In genomic region chr14:103180096-103180495, GRCm38 (mm10) we compare ENCODE assay signal across 25 mouse cellular contexts.
"Had no signal": no experiment of that assay in that cellular context is flagged by ENCODE, and none has a peak within 500 bp of the region (broad histone marks: within the 10 kb centered on the region; RNA-seq: fewer than 3 reads in every experiment).

No protein-coding gene starts in this region.

- H3K4me3 ChIP-seq: heart, adult 2 months; heart, embryonic 10.5 days; heart, embryonic 12.5 days; hindbrain, embryonic 10.5 days; hindbrain, embryonic 12.5 days; intestine, embryonic 15.5 days; kidney, embryonic 15.5 days; limb, embryonic 13.5 days; limb, embryonic 15.5 days; liver, embryonic 12.5 days had no signal

- DNase-seq: gastrocnemius, postnatal 14 days; gastrocnemius, postnatal 36 days; heart, adult 2 months; heart, postnatal 10 days; heart, postnatal 4 days; kidney, adult 18-20 months; kidney, adult 9 months; kidney, postnatal 14 days; kidney, postnatal 36 days; layer of hippocampus, adult 9-11 months; layer of hippocampus, postnatal 36 days; left cerebral cortex, postnatal 4 days; lung, adult 18-20 months had no signal

- H3K27me3 ChIP-seq: heart, embryonic 12.5 days; hindbrain, embryonic 12.5 days; intestine, embryonic 15.5 days; kidney, embryonic 15.5 days; limb, embryonic 13.5 days; limb, embryonic 15.5 days; liver, embryonic 12.5 days had no signal

- H3K36me3 ChIP-seq: intestine, embryonic 15.5 days had no signal

- ATAC-seq: hindbrain, embryonic 16.5 days; inflammation-experienced regulatory T-cells, adult 6 months; intestine, embryonic 15.5 days; intestine, postnatal 0 days; liver, embryonic 12.5 days had no signal
